Mouse (Mus musculus) spleen, postnatal 36 days (tissue): ENCODE results near the gene Arid5b.

Experiments used
- DNase-seq, 2 experiments: peaks; one replicate each; pipeline ENCODE4 v3.0.0; 2022; ENCODE audit warnings: low spot score in 2 of 2, mixed read lengths in 1 of 2

Arid5b gene

DNA sequence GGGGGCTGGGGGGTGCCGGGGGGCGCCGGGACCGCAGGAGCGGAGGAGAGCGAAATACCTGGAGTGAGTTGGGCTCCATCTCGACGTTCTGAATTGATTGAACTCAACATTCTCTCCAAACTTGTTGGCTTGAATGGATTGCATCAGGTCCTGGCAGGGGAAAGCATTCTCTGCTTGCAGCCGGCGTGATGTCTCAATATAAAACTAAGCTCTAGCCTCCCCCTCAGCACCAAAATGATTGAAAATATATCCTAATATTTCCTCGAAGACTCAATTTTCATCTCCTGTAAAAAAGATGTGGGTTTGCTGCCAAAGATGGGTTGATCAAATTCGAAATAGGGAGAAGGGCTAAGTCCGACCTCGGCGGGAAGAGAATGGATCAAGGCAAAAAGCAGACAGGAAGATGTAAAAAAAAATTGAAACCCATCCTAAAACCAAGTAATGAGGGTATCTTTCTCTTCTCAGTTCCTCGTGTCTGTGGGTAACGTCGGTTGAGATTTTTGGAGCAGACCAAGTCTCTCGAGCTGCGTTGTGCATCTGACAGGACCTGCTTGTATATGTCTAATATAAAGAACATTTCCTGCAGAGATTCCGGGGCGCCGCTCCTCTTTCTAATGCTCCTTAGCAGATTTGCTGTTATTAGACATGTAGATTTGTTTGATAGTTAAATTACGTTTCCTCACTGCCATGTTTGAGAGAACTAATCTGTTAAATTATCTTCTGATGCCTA lies at the start of gene Arid5b:
Gene Arid5b (minus strand): TSS at position 109 of the 730 bp plus-strand sequence.
- DNase-seq: peak; percentile 49 to 67

DNA sequence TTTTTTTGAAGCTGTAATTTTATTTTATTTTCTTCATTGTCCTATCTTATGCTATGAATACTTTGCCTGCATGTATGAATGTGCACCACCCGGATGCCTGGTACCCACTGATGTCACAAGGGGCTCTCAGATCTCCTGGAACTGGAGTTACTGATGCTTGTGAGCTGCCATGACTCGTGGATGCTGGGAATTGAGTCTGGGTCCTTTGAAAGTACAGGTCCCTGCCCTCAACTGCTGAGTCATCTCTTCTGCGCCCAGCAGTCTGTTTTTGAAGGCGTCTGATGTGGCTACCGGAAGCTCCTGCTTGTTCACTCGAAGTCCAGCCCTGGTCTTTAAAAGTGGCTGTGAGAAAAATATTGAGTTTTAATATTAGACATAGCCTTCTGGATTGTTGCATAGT lies 46.8 kb upstream of the Arid5b start:
- no peak for DNase-seq

DNA sequence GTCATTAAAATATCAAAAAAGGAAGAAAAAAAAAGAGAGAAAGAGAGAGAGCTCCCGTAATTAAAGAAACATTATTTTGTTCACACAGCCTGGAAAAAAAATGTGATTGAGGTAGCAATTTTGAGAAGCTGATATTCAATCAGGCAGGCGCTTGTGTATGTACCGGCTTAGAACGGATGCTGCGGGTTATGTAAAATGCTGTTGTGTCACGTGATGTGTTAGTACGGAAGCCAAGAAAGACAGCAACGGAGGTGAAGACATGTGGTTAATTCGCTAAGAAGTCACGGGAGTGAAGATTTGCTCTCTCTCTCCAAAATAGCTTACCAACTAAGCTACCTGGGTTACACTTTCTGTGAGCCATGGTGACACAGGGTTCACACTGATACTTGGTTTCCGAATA lies 45.5 kb upstream of the Arid5b start:
- no peak for DNase-seq

DNA sequence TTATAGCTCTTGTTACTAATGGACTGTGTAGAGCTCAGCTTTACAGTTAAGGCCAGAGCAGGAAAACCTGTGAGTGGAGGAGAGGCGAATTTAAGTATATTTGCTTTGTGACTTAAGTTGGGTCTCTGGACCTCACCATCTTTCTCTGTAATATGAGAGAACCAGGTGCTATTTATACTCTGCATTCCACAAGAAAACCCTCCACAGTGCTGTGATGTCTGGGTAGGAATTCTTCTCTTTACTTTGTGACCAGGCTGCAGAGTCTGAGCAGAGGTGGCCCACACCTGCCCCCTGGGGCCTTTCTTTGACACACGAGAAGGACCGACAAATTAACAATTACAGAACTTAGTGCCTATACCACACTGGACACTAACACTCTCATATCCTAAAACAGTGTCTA lies 44.6 kb upstream of the Arid5b start:
- no peak for DNase-seq

DNA sequence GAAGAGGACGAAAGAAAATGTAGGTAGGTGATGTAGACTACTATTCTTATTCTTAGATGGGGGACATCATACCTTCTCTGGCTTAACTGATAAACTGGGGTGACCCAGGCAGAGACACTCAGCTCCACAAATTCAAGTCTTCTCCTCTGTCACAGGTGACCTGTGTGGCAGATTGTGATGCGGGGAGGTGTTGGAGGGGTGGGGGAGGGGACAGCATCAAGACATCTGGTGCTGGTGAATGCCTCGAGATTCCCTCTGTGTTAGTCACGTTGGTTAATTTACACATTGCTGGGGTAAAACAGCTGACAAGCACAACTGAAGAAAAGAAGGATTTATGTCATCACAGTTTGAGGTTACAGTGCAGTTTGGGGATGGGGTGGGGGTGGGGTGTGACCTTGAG lies 42.4 kb upstream of the Arid5b start:
- DNase-seq: no peak

DNA sequence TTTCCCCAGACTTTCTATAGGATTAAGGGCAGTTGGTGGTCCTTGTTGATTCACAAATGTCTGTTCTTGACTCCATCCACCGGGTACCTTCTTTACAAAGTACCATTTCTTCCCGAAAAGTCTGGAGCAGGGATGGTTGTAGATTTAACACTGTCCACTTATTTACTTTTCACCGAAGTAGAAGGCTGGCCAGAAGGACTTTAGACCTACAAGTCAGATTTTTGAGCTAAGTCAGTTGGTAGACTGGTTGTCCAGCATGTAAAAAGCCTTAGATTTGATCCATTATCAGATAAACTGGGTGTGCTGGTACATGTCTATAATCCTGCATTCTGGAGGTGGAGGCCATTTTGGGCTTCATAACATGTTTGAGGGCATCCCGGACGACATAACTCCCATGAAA lies 42.0 kb upstream of the Arid5b start:
- no peak for DNase-seq

DNA sequence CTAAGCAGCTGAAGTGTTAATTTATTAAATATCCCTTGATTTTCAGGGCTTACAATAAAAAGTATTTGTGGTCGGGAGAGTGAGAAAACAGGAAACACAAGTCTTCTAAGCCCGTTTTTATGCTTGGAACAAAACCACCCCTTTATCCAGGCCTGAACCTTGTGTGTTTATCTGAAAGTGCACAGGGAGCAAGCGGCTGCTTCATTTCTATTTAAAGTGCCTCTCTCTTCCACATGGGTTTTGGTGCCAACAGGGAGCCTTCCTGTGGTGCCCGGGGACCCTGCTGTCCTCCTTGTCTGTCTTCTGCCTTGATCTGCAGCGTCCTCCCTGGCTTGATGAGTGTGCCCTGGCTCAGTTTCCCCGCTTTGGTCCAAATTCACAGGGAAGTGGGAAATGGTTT lies 40.9 kb upstream of the Arid5b start:
- DNase-seq: no peak

DNA sequence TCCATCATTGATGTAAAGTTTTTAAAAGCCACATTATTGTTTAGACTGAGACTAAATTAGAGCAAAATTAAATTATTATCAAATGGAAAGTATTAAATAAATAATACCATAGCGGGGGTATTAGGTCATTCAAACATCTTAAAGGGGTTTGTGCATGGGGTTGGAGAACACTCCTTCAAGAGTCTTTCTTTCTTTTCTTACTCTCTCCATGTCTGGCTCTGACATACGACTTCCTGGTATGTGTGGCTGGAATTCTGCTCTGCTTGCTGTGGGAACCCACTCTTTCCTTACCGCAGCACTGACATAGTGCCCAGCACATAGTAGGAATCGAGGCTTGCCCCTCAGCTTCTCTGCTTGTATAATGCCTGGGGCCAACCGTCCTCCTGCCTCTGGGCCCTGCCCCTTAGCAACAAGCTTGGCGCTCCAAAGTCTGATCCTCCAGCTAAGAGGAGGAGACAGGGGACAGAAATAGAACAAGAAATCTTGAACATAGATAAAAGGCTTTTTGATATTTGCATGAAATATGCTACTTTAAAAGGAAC lies 40.0 kb upstream of the Arid5b start:
- no peak for DNase-seq

DNA sequence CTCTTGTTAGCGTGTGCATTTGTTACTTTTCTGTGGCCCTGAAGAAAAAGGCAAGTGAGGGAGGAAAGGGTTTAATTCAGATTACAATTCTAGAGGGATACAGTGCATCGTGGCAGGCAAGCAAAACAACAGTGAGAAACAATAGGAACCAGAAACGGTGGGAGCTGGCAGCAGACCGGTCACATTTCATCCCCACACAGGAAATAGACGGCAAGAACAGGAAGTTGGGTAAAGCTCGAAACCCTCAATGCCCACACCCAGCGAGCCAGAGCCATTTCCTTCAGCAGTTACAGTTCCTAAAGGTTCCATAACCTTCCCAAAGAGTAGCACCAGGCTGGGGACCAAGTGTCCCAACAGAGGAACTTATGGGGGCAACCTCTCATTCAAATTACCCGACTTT lies 34.2 kb upstream of the Arid5b start:
- no peak for DNase-seq

DNA sequence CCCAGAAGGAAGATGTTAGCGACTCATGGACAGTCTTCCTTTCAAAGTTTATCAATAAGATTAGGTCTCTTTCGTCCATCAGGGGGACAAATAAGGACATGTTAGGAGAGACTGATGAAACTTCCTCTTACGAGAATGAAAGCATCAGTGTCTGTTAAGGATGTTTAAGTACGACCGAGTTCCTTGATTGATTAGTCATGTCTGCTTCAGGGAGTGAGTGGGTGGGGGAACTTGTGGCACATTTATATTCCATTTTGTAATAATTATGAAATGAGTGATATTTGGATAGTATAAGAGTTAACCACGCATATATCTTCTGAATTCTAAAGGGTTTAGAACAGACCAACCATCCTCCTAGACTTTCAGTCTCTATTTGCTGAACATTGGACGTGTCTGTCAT lies 22.5 kb upstream of the Arid5b start:
- no peak for DNase-seq

DNA sequence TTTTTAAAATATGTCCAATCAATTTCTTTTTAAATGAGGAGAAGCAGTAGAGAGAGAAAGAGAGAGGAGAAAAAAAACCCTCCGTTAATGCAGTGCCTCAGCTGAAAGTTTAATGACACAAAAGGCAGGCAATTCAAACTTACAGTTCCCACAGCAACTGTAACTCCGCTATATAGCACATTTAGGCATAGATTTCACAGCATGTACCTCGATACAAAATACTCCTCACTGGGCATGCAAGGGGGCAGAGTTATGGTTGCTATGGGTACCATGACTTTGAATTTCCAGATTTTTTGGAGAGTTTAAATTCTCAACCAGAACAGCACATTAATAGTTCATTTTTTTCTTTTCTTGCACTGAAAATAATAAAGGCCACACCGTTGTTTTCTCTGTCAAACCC lies 10.9 kb upstream of the Arid5b start:
- no peak for DNase-seq

DNA sequence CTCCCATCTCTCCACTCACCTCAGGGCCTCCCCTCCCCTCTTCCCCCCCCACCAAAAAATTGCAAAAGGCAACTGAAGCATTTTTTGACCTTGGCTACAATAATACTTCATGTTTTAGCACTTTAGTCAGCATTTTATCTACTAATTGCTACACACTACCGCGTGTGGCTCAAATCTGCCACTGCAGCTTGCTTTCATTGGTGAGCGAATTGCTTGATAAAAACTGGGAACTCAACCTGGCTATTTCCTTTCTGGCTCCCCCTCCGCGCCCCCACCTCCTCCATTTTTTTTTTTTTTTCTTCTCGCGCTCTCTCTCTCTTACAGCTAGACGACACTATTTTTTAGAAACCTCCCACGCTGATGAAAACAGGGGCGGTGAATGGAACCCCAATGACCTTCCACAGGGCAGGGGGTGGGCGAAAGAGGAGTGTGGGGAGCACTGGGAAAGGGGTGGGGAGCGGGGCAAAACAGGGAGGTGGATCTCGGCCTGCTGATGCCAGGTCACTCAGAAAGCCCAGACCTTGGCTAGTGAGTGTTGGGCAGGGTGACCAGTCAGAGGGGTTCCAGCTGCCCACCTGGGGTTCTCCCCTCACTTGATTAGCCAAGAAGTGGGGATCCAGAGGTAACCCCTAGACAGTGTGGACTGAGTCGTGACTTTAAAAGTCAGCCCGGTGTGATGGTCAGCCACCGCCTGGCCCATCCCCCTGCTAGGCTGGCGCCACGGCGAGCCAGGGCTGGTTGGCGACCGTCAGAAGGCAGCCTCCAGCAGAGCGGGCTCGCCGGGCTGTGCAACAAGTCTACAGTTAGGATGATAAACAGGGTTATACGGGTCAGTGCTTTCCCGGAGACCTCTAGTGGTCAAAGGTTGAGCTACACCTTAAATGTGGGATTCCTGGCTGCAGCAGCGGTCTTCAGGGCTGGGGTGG lies 4.2 kb upstream of the Arid5b start:
- peak; percentile 80 to 83 for DNase-seq

DNA sequence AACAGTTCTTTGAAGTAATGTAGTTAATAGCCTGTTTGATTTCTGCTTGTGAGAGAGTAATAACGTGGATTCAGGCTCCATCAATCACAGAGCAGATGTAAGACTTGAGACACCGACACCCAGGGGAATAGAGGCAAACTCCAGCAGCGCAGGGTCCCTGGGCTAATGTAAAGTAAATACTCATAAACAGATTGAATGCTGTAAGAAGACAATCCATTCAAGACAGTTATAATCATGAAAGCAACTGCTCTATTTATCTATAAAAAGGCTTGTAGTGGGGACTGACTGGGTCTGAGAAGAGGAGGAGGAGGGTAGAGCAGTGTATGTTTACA lies 3.2 kb upstream of the Arid5b start:
- peak in 1 of 2 experiments; percentile 35 for DNase-seq

DNA sequence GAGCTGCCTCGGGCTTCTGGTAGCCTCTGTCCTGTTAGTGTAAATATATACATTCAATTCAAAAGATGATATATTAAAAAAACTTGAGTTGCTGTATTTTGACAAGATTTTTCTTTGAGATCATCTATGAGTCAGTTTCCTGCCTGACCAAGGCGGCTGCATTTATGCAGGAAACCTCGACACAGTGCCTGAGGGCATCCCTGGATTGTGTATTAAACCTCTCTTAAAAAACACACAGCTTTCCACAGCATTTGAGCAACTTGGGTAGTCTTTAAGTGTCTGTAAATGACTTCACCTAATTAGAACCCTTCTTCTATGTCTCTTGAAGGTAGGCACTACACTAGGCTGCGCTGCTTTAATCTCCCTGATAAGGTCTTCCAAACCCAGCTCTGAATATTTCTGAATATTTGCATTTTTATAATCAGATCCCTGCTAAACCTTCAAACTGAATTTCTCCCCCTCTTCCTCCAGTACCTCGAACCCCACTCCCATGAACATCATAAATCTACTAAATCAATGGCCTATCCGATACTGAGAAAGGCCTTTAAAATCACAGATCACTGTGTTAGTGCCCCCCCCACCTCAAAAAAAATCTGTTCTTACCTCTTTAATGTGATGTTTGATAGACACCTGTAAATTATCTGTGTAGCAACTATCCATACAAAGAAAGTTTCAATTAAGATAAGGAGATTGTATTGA lies 2.7 kb upstream of the Arid5b start:
- DNase-seq: no peak

DNA sequence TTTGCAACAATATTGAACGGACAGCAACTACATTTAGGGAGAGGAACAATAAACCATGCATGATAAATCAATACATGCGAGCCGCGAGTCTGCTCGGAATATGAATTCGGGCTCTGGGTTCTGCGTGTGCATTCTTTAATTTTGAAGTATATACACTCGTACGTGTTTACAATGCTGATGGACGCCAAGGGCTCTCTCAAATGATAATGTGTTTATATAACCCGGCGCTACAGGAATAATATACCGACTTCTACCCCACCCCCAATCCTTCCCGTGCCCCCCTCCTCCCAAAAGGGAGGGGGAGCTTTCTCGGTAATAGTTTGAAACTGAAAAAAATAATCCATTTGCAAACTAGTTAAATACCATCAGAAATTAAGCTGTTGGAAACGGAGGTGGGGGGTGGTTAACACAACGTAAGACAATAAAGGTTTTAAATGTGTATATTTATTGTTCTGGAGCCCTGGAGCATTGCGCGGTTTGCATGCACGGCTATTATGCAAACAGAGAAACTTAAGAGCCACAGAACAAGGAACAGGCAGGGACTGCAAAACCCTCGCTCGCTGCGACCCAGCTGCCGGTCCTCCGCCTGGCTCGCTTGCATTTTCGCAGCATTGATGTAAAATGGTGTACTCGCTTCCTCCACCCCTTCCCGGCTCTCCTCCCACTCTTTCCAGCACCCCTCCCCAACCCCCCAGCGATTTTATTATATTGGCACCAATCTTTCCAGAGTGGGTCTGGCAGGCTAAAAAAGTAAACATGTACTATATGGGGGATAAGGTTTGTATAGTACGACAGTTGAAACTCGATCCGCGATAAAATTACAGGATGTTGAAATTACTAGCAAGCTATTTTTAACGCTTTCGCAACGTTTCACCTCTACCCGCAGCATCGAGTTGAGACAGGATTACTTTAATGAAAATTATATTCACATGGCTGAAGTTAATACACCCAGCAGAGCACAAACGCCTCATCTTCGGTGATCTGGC lies 1.3 kb upstream of the Arid5b start:
- DNase-seq: peak; percentile 79

DNA sequence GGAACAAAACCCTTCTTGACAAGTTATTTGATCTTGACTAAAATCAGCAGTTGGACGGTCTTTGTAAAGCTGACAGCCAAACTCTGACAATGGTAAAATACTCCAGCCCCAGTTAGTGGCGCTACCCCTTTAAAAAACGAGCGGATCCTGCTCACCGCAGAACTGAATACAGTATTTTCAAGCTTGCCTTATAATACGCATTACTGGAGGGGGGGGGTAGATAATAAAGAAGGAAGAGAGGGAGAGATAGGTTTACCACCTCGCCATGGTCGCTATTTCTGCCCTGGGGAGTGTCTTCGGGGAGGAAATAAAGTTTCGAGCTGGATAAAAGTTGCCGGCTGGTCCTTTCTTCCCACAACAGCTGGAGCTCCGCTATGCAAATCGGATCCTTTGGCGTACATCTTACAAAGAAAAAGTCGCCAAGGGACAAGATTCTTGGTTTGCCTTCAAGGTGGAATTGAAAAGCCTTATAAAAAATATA lies 829 bp downstream of the Arid5b start:
- DNase-seq: peak; percentile 58 to 74

DNA sequence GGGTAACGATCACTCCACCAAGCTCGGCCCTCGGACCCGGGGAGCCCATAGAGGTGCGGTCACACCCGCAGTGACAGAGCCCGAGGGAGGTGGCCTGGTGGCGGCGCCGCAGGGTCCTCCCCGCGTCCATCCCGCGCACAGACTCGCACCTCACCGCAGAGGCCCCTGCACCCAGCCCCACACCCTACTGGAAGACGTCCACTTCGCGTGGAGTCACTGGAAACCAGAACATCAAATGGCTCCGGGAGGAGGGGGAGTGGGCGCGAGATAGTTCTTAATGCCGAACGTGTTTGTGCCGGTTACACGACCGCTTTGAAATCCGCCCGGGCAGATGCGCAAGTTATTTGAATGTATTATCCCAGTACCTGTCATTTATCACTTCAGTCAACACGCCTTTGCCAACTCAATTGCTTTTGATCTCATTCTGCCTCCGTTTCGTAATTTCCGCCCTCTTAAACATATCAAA lies 1.5 kb downstream of the Arid5b start:
- DNase-seq: peak; percentile 46 to 62

DNA sequence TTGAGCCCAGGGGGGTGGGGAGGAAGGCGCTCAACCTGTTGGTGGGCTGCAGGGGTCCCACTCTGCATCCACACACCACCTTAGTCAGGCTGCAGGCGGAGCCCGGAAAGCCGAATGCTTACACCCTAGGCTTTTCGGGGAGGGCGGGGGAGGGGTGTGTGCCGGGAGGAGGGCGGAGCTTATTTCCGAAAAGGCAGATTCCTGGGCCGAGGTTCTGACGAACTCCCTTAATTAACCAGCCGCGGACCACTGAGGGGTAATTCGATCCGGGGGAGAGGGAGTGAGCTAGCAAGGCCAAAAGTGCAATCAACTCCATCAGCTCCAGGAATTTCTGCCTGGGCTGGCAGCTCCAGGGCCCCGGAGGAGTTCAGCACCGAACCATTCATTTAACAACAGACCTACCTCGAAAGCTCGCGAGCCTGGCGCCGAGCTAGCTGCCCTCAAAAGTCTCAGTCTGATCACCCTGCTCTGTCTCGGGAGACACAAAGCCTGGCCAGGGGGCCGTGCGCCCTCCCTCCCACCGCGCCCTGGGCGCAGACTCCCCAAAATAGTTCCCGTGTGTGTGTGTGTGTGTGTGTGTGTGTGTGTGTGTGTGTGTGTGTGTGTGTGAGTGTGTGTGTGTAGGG lies 2.1 kb downstream of the Arid5b start:
- peak; percentile 64 to 73 for DNase-seq

DNA sequence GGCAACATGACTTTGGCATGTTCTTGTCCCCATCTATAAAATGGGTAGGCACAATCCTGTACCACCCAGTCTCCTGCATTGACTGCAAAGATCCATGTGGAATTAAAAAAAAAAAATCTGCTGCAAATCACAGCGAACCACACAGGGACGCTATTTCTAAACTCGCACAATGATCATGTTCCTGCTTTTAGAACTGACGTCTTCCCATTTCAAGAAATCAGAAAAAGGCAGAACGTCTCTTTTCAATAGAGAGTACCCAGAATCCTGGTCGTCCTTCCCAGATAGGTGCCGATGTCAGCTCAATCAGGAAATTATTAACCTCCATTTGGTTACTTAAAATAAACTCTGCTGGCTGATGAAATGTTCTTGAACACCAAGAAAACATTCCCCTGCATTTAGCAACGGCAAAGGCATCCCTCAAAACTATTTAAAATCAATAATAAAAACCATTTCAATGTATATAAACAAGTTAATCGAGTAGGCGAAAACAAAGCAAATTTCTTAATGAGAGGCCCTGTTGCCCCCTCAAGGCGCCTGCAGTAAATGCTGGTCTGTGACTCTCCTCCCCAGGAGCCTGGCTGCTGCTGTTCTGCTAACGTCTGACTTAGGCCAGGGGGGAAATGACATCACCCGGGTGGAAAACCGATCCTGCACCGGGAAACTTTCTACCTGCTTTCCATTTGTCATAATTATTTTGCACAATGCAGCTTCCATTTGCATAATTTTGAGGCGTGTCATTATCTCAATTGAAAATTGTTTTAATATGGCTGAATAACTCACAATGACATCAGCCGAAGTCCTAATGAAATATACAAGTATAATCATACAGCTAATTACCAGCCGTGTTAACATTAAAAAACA lies 3.4 kb downstream of the Arid5b start:
- no peak for DNase-seq
